Mouse (Mus musculus): Measurements from ENCODE around the gene Myo3b.

GRCm38 (mm10) chr2:70332905-70333304 is 294.0 kb downstream of the Myo3b start:
- TF ChIP-seq CTCF (IDR thresholded peaks at IDR 0.05; ENCODE audit: borderline replicate concordance, insufficient read depth, low read length) (no peak), POLR2A (IDR thresholded peaks at IDR 0.05; ENCODE audit: low read depth, low read length) (no peak)

All from embryonic fibroblast, embryonic 13.5 days (primary cell).